Mouse (Mus musculus): Measurements from ENCODE around the gene Gnb5. TPM values are rescaled to one million over a fixed set of nuclear protein-coding genes. Genes with fewer than 3 reads are reported as not detected.

Gene Gnb5
- polyA plus RNA-seq, 1 experiment from 2014 or later, result 23.8 TPM

DNA sequence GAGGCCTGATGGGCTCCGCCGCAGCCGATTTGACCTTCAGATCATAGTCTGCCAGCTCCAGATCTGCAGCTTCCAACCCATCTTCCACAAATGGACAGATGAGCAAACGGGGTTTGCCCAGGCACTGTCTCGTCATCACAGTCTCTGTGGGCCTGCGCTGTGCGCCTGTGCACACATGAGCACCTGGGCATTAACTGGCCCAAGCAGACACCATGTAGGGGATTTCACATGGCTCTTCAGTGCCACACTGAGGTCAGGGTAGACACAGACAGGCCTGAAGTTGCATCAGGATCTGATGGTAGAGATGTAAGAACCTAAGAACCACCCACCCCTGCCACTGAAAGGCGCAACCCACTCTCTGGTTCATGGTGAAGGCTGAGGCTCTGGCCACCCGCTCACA lies 31.0 kb upstream of the Gnb5 start:
- Histone ChIP-seq H3K36me3 (no peaks in the 10 kb centered on the region), H3K9ac (replicated peaks) (no peak overlapping the region), H3K4me2 (no peak overlapping the region), H3K27me3 (no peaks in the 10 kb centered on the region), H3K9me3 (no peaks in the 10 kb centered on the region), H3K4me1 (replicated peaks) (no peaks in the 10 kb centered on the region), H3K4me3 (replicated peaks) (no peak overlapping the region), H3K27ac (no peak overlapping the region)
- 94% methylated on average over 9 of the region's 9 CpGs for WGBS
- no peak for ATAC-seq (ENCODE audit: insufficient number of reproducible peaks, insufficient read depth, low FRiP score, low TSS enrichment, low read depth)

DNA sequence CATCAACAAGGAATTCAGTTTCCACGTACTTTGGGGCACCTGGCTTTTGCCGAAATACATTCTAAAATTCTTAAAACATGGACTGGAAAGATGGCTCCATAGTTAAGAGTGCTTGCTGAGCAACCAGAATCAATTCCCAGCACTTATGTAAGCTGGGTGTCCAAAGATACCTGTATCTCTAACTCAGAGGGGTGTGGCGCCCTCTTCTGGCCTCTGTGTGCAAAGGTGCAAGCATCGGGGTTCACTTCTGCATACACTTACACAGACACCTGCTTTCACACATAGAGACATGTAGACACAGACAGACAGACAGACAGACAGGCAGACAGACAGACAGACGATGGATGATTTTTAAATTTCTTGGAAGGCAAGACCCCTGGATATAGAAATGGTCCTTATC lies 25.3 kb upstream of the Gnb5 start:
- Histone ChIP-seq H3K27ac (no peak overlapping the region), H3K4me3 (replicated peaks) (no peak overlapping the region), H3K4me1 (replicated peaks) (no peaks in the 10 kb centered on the region), H3K36me3 (no peaks in the 10 kb centered on the region), H3K27me3 (peaks cover 11% of the 10 kb centered on the region), H3K4me2 (no peak overlapping the region), H3K9ac (replicated peaks) (no peak overlapping the region), H3K9me3 (no peaks in the 10 kb centered on the region)
- 49% methylated on average over 5 of the region's 5 CpGs for WGBS
- no peak for ATAC-seq (ENCODE audit: insufficient number of reproducible peaks, insufficient read depth, low FRiP score, low TSS enrichment, low read depth)

DNA sequence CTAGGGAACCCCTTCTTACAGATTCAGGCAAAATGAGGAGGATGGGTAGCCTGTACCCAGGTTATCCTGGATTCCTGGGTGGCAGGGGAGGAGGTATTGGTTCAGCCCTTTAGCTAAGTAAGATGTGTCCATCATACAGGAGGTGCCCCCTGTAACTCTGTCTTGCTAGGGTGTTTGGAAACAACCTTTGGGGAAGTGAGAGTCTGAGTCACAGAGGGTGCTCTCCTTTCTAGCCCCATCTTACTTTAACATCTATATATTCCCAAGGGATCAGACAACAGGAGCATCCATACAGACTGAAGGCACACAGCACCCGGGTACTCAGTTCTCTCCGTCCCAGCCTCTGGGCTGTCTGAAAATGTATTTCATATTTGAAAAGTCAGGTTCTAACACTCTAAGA lies 23.9 kb upstream of the Gnb5 start:
- Histone ChIP-seq H3K27ac (no peak overlapping the region), H3K4me2 (no peak overlapping the region), H3K4me3 (replicated peaks) (no peak overlapping the region), H3K36me3 (no peaks in the 10 kb centered on the region), H3K9me3 (no peaks in the 10 kb centered on the region), H3K9ac (replicated peaks) (no peak overlapping the region), H3K27me3 (peaks cover 11% of the 10 kb centered on the region), H3K4me1 (replicated peaks) (no peaks in the 10 kb centered on the region)
- no peak for ATAC-seq (ENCODE audit: insufficient number of reproducible peaks, insufficient read depth, low FRiP score, low TSS enrichment, low read depth)
- 88% methylated on average over 2 of the region's 2 CpGs for WGBS

DNA sequence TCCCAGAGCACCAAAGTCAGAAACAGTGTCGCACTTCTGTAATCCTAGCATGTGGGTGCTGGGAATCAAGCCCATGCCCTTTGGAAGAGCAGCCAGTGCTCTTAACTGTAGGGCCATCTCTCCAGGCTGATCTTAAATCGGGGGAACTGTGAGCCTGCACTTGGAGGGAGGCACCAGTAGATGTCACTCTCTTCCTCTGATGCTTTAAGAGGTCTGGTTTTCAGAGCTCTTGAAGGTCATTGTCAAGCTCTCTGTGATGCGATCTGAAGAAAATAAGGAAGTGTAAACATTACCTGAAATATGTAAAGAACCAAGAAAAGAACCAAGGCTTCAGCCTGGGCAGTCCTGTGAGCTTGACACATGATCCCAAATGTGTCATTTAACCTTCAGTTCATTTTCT lies 23.3 kb upstream of the Gnb5 start:
- Histone ChIP-seq H3K9ac (replicated peaks) (no peak overlapping the region), H3K36me3 (no peaks in the 10 kb centered on the region), H3K9me3 (no peaks in the 10 kb centered on the region), H3K4me2 (no peak overlapping the region), H3K27me3 (peaks cover 11% of the 10 kb centered on the region), H3K4me1 (replicated peaks) (no peaks in the 10 kb centered on the region), H3K27ac (no peak overlapping the region), H3K4me3 (replicated peaks) (no peak overlapping the region)
- 22% methylated on average over 3 of the region's 3 CpGs for WGBS
- ATAC-seq (ENCODE audit: insufficient number of reproducible peaks, insufficient read depth, low FRiP score, low TSS enrichment, low read depth), result no peak

DNA sequence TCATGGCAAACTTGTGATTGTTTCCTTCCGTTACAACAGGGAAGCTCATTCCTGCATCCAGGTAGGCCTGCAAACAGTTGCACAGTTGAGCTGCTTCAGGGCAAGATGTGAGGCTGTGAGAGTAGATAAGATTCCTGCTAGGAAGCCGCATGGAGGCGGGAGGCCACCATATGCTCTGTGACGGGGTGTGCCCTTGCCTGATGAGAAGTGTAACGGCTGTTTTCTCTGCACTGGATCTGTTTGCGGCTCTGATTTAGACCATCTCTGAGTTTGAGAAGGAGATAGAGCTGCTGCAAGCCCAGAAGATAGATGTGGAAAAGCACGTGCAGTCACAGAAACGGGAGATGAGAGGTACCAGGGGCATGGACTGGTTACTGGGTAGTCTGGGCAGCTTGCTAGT lies 22.5 kb upstream of the Gnb5 start:
- H3K9ac ChIP-seq (replicated peaks), result no peak overlapping the region
- no peak overlapping the region for H3K4me3 ChIP-seq (replicated peaks)
- WGBS, result 84% methylated on average over 8 of the region's 8 CpGs
- peaks cover 11% of the 10 kb centered on the region for H3K27me3 ChIP-seq
- no peak for ATAC-seq (ENCODE audit: insufficient number of reproducible peaks, insufficient read depth, low FRiP score, low TSS enrichment, low read depth)
- H3K36me3 ChIP-seq, result no peaks in the 10 kb centered on the region
- H3K27ac ChIP-seq, result no peak overlapping the region
- no peak overlapping the region for H3K4me2 ChIP-seq
- no peaks in the 10 kb centered on the region for H3K4me1 ChIP-seq (replicated peaks)
- H3K9me3 ChIP-seq, result no peaks in the 10 kb centered on the region

DNA sequence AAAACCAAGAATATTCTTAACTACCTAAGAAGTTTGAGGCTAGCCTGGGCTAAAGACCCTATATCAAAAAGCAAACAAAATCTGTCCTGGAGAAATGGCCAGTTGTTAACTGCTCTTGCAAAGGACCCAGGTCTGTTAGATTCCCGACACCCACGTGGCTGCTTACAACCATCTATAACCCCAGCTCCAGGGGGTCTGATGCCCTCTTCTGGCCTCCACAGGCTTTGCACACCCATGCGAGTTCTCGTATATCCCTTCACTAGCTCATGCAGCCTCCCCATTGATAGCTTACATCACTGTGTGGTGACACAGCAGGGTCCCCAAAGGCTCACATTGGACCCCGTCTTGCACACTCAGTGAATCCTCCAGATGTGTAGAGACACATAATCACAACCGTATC lies 20.7 kb upstream of the Gnb5 start:
- H3K9me3 ChIP-seq, result no peaks in the 10 kb centered on the region
- no peak for ATAC-seq (ENCODE audit: insufficient number of reproducible peaks, insufficient read depth, low FRiP score, low TSS enrichment, low read depth)
- no peak overlapping the region for H3K27ac ChIP-seq
- H3K36me3 ChIP-seq, result no peaks in the 10 kb centered on the region
- H3K4me2 ChIP-seq, result no peak overlapping the region
- no peak overlapping the region for H3K9ac ChIP-seq (replicated peaks)
- H3K27me3 ChIP-seq, result peaks cover 11% of the 10 kb centered on the region
- no peak overlapping the region for H3K4me3 ChIP-seq (replicated peaks)
- H3K4me1 ChIP-seq (replicated peaks), result no peaks in the 10 kb centered on the region
- WGBS, result 82% methylated on average over 6 of the region's 6 CpGs

DNA sequence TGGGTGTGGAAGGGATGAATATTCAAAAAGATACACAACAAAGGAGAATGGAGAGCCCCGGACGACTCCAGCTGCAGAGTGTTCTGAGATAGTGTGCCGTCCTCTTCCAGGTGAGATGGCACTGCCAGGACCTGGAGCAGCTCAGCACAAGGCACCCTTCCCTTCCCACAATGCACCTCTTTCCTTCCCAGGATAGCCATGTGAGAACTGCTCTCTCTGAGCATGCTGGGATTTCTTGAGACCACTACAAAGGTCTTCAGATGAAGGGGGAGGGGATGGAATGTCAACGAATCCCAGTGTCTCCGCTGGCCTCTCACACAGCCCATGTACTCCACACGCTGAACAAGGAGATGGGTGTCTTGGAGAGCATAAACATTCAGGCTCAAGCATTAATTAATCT lies 18.5 kb upstream of the Gnb5 start:
- no peak overlapping the region for H3K27ac ChIP-seq
- H3K9me3 ChIP-seq, result no peaks in the 10 kb centered on the region
- H3K9ac ChIP-seq (replicated peaks), result no peak overlapping the region
- no peaks in the 10 kb centered on the region for H3K27me3 ChIP-seq
- no peaks in the 10 kb centered on the region for H3K36me3 ChIP-seq
- 78% methylated on average over 6 of the region's 6 CpGs for WGBS
- H3K4me1 ChIP-seq (replicated peaks), result no peaks in the 10 kb centered on the region
- no peak for ATAC-seq (ENCODE audit: insufficient number of reproducible peaks, insufficient read depth, low FRiP score, low TSS enrichment, low read depth)
- H3K4me2 ChIP-seq, result no peak overlapping the region
- no peak overlapping the region for H3K4me3 ChIP-seq (replicated peaks)

DNA sequence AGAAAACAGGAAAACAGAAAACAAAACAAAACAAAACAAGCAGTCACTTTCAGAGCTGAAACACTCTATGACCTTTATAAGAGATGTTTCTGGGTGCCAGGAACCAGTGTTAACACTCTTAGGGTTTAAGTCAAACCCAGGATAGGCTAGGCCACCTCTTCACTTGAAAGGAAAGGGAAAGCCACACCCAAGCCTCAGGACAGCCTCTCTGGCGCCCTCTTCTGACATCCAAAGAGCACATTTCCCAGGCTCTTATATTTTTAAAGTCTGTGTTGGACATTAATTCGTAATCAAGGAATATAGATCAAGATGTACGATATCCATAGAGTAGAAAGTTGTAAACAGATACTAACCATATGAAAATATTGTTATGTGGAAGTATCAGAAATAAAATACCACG lies 16.5 kb upstream of the Gnb5 start:
- no peaks in the 10 kb centered on the region for H3K36me3 ChIP-seq
- no peaks in the 10 kb centered on the region for H3K9me3 ChIP-seq
- no peak overlapping the region for H3K9ac ChIP-seq (replicated peaks)
- no peak overlapping the region for H3K27ac ChIP-seq
- no peak for ATAC-seq (ENCODE audit: insufficient number of reproducible peaks, insufficient read depth, low FRiP score, low TSS enrichment, low read depth)
- H3K4me3 ChIP-seq (replicated peaks), result no peak overlapping the region
- no peak overlapping the region for H3K4me2 ChIP-seq
- no peaks in the 10 kb centered on the region for H3K27me3 ChIP-seq
- WGBS, result 48% methylated on average over 4 of the region's 4 CpGs
- H3K4me1 ChIP-seq (replicated peaks), result no peaks in the 10 kb centered on the region

DNA sequence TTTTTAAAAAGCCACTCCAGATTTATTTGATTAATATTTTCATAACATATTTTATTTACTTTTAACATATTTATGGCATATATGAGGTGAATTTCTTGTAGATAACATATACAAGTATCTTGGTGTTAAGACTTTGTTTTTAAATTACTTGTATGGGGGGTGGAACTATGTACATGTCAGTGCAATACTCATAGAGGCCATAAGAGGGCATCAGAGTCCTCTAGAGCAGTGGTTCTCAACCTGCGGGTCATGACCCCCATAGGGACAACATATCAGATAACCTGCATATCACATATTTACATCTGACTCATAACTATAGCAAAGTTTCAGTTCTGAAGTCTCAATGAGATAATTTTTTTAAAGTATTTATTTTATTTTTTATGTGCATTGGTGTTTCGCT lies 6.7 kb upstream of the Gnb5 start:
- no peak overlapping the region for H3K9ac ChIP-seq (replicated peaks)
- ATAC-seq (ENCODE audit: insufficient number of reproducible peaks, insufficient read depth, low FRiP score, low TSS enrichment, low read depth), result no peak
- H3K4me3 ChIP-seq (replicated peaks), result no peak overlapping the region
- no peak overlapping the region for H3K27ac ChIP-seq
- WGBS, result 85% methylated on average over 2 of the region's 2 CpGs
- H3K9me3 ChIP-seq, result no peaks in the 10 kb centered on the region
- no peak overlapping the region for H3K4me2 ChIP-seq
- H3K36me3 ChIP-seq, result no peaks in the 10 kb centered on the region
- H3K27me3 ChIP-seq, result no peaks in the 10 kb centered on the region
- H3K4me1 ChIP-seq (replicated peaks), result no peaks in the 10 kb centered on the region

DNA sequence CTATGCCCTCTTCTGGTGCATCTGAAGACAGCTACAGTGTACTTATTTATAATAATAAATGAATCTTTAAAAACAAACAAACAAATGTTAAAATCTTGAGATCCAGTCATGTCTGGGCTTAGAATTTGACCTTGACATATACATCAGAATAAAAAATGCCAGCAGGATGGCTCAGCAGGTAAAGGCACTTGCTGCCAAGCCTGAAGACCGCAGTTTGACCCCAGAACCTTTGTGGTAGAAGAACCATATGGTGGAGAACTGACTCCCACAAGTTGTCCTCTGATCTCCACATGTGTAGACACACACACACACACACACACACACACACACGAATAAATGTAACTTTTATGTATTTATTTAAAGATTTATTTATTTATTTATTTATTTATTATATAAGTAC lies 3.1 kb upstream of the Gnb5 start:
- Histone ChIP-seq H3K9ac (replicated peaks) (no peak overlapping the region), H3K4me1 (replicated peaks) (no peaks in the 10 kb centered on the region), H3K27ac (no peak overlapping the region), H3K9me3 (no peaks in the 10 kb centered on the region), H3K4me2 (no peak overlapping the region), H3K27me3 (no peaks in the 10 kb centered on the region), H3K36me3 (no peaks in the 10 kb centered on the region), H3K4me3 (replicated peaks) (no peak overlapping the region)
- 78% methylated on average over 2 of the region's 2 CpGs for WGBS
- ATAC-seq (ENCODE audit: insufficient number of reproducible peaks, insufficient read depth, low FRiP score, low TSS enrichment, low read depth), result no peak

DNA sequence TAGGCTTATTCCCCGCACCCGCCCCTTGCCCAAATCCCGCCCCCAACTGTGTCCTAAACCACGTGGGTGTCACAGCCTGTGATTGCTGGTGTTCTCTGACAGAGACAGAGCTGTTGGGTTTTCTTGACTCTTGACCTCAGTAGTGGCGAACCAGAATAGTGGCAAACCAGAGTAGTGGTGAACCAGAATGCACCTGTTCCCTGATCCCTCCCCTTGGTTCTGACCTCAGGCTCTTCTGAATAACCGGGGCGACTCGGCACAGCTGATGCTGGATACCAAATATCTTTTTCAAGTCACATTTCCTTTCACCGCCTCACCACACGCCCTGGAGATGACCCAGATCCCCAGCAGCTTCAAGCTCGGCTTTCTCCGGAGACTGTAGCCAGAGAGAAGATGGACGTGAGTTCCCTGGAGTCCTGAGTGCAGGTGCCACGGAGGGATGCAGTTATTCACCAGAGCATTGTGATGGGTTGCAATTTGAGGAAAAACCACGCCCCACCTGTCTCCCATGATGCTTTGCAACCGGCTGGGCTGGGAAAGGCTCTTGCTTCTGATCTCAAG lies 2.3 kb upstream of the Gnb5 start:
- Histone ChIP-seq H3K4me2 (peak overlapping the region; percentile 22), H3K36me3 (no peaks in the 10 kb centered on the region), H3K9ac (replicated peaks) (no peak overlapping the region), H3K4me1 (replicated peaks) (no peaks in the 10 kb centered on the region), H3K27ac (no peak overlapping the region), H3K27me3 (no peaks in the 10 kb centered on the region), H3K4me3 (replicated peaks) (no peak overlapping the region), H3K9me3 (no peaks in the 10 kb centered on the region)
- ATAC-seq (ENCODE audit: insufficient number of reproducible peaks, insufficient read depth, low FRiP score, low TSS enrichment, low read depth), result no peak
- 33% methylated on average over 16 of the region's 16 CpGs for whole genome bisulfite sequencing

DNA sequence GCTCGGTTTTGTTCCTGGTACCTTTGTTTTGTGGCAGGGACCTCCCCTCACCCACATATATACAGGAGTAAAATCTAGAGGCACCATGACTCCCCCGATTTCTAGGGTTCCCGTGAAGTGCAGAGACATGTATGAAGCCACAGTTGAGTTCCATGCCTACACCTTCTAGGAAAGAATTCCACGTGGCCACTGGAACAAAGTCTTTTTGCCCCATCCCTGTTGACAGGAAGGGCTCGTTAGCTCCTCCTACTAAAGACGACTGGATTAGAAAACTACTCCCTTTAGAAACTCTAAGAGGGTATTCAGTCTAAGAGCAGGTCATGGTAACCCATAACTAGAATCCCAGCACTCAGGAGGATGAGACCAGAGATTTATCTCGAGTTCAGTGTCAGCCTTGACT lies 1.8 kb upstream of the Gnb5 start:
- no peaks in the 10 kb centered on the region for H3K9me3 ChIP-seq
- H3K9ac ChIP-seq (replicated peaks), result no peak overlapping the region
- H3K27me3 ChIP-seq, result no peaks in the 10 kb centered on the region
- H3K4me1 ChIP-seq (replicated peaks), result no peaks in the 10 kb centered on the region
- 35% methylated on average over 7 of the region's 7 CpGs for WGBS
- no peaks in the 10 kb centered on the region for H3K36me3 ChIP-seq
- H3K4me2 ChIP-seq, result no peak overlapping the region
- no peak for ATAC-seq (ENCODE audit: insufficient number of reproducible peaks, insufficient read depth, low FRiP score, low TSS enrichment, low read depth)
- no peak overlapping the region for H3K4me3 ChIP-seq (replicated peaks)
- H3K27ac ChIP-seq, result no peak overlapping the region

All from limb, embryonic 12.5 days (tissue).